8 mouse cellular contexts compared by ENCODE assay signal in the genomic region with DNA sequence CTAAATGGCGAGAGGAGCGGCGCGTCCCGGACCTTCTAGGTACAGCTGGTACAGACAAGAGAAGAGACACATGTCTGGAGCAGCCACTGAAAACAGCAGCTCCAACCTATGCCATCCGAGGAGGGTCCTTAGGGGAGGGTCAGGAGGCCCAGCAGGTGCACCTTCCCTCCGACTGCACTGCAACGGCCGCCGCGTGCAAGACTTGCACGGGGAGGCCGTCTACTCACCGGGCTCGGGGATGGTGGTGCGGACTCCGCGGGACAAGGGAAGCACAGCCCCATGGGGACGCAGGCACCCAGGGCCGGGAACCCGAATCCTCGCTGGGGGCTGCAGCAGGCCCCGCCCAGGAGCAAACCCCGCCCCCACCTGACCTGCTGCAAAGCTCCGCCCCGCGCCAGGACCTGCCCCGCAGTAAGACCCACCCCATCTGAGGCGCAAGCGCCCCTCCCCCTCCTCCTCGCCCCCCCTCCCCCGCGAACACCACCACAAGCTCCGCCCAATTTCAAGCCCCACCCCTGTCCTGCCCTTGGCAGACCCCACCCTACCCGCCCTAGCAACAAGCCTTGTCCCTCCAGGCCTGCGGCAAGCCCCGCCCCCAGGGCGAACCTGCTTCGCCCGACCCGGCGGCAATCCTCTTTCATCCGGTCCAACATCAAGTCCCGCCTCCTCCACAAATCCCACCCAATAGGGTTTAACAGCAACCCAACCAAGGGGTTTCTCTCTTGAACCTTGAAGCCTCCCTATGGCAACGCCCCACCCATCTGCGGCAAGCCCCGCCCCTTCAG. TPM values are rescaled to one million over a fixed set of nuclear protein-coding genes. Genes with fewer than 3 reads are reported as not detected.
DNase-seq lines count a peak whose midpoint lies in the region; ATAC-seq lines count a peak whose summit lies in the region.

Gene Svip, minus strand, starts transcription at position 508 of the 785 bp plus-strand sequence.

- H3K27ac ChIP-seq in forebrain, embryonic 12.5 days, result peak within 1 kb of the TSS; percentile 77
- peak within 1 kb of the TSS; percentile 38; the same call in 1 of the 2 replicates for H3K27ac ChIP-seq in heart, embryonic 16.5 days (ENCODE audit: low read length)
- peak within 1 kb of the TSS; percentile 94 for H3K27ac ChIP-seq in liver, embryonic 13.5 days
- H3K27ac ChIP-seq in stomach, embryonic 14.5 days (ENCODE audit: low read length), result peak within 1 kb of the TSS; percentile 4; the same call in 1 of the 2 replicates

- H3K4me2 ChIP-seq in forebrain, embryonic 12.5 days, result peak within 1 kb of the TSS; percentile 63
- H3K4me2 ChIP-seq in heart, embryonic 16.5 days (ENCODE audit: low read depth, low read length), result peak within 1 kb of the TSS; percentile 84
- H3K4me2 ChIP-seq in liver, embryonic 13.5 days, result peak within 1 kb of the TSS; percentile 85
- peak within 1 kb of the TSS; percentile 70 for H3K4me2 ChIP-seq in stomach, embryonic 14.5 days (replicated peaks; ENCODE audit: low read depth, low read length)

- DNase-seq in kidney, postnatal 25 days, result peak; percentile 97 to 99
- DNase-seq in liver, embryonic 13.5 days, result peak; percentile 97
- DNase-seq in natural killer cell, adult 2 months (ENCODE audit: low spot score in 2 of 2), result peak; percentile 70 to 79

- H3K9ac ChIP-seq in forebrain, embryonic 12.5 days, result peak within 1 kb of the TSS; percentile 59
- H3K9ac ChIP-seq in heart, embryonic 16.5 days (ENCODE audit: low read length), result peak within 1 kb of the TSS; percentile 70
- peak within 1 kb of the TSS; percentile 89 for H3K9ac ChIP-seq in liver, embryonic 13.5 days
- H3K9ac ChIP-seq in stomach, embryonic 14.5 days (replicated peaks; ENCODE audit: low read depth, low read length), result no peak within 1 kb of the TSS; the same call in 1 of the 2 replicates

- H3K36me3 ChIP-seq in forebrain, embryonic 12.5 days (replicated peaks), result no peaks in the 10 kb centered on the region
- no peaks in the 10 kb centered on the region for H3K36me3 ChIP-seq in heart, embryonic 16.5 days (ENCODE audit: control insufficient read depth, insufficient read depth)
- H3K36me3 ChIP-seq in liver, embryonic 13.5 days, result peaks cover 19% of the 10 kb centered on the region
- H3K36me3 ChIP-seq in stomach, embryonic 14.5 days (ENCODE audit: control insufficient read depth, insufficient read depth, low read length), result no peaks in the 10 kb centered on the region

- WGBS in forebrain, embryonic 12.5 days, result under 1% methylated on average over 40 of the region's 47 CpGs
- 1% methylated on average over 40 of the region's 47 CpGs for WGBS in heart, embryonic 16.5 days
- under 1% methylated on average over 45 of the region's 47 CpGs for WGBS in liver, embryonic 13.5 days (ENCODE audit: insufficient replicate concordance)
- WGBS in stomach, embryonic 14.5 days, result under 1% methylated on average over 40 of the region's 47 CpGs

- peak; percentile 97 for ATAC-seq in CD4-positive, CD25-positive, alpha-beta regulatory T cell, adult 4 months
- peak; percentile 98 for ATAC-seq in cerebellum, adult (ENCODE audit: insufficient number of reproducible peaks, low FRiP score, low TSS enrichment)
- ATAC-seq in forebrain, embryonic 12.5 days (ENCODE audit: low FRiP score), result peak; percentile 96
- ATAC-seq in heart, embryonic 16.5 days (replicated peaks; ENCODE audit: extremely low read depth, insufficient read depth, low FRiP score), result peak; percentile 96
- ATAC-seq in liver, embryonic 13.5 days (ENCODE audit: low read depth), result peak; percentile 92
- ATAC-seq in stomach, embryonic 14.5 days (ENCODE audit: insufficient number of reproducible peaks, insufficient read depth, low FRiP score, low read depth), result peak; percentile 95

- no peaks in the 10 kb centered on the region for H3K9me3 ChIP-seq in forebrain, embryonic 12.5 days
- no peaks in the 10 kb centered on the region for H3K9me3 ChIP-seq in heart, embryonic 16.5 days (replicated peaks; ENCODE audit: control insufficient read depth, low read length)
- no peaks in the 10 kb centered on the region for H3K9me3 ChIP-seq in liver, embryonic 13.5 days (replicated peaks)
- H3K9me3 ChIP-seq in stomach, embryonic 14.5 days (ENCODE audit: control insufficient read depth, low read depth, low read length), result no peaks in the 10 kb centered on the region

- peak within 1 kb of the TSS; percentile 64 for H3K4me3 ChIP-seq in forebrain, embryonic 12.5 days (replicated peaks)
- peak within 1 kb of the TSS; percentile 67 for H3K4me3 ChIP-seq in heart, embryonic 16.5 days (ENCODE audit: low read length)
- peak within 1 kb of the TSS; percentile 87 for H3K4me3 ChIP-seq in liver, embryonic 13.5 days (replicated peaks)
- peak within 1 kb of the TSS; percentile 53 for H3K4me3 ChIP-seq in stomach, embryonic 14.5 days (ENCODE audit: low read depth, low read length)

- H3K4me1 ChIP-seq in forebrain, embryonic 12.5 days, result no peaks in the 10 kb centered on the region
- H3K4me1 ChIP-seq in heart, embryonic 16.5 days (ENCODE audit: control insufficient read depth, insufficient read depth, low read length), result 0 out of 2 replicates have a peak, but pooled peaks cover 2% of the 10 kb centered on the region
- H3K4me1 ChIP-seq in liver, embryonic 13.5 days (replicated peaks), result peaks cover 38% of the 10 kb centered on the region
- peaks cover 3% of the 10 kb centered on the region; the same call in 1 of the 2 replicates for H3K4me1 ChIP-seq in stomach, embryonic 14.5 days (ENCODE audit: control insufficient read depth, insufficient read depth, low read length)

- peaks cover 3% of the 10 kb centered on the region; the same call in 1 of the 2 replicates for H3K27me3 ChIP-seq in forebrain, embryonic 12.5 days
- H3K27me3 ChIP-seq in heart, embryonic 16.5 days (ENCODE audit: control insufficient read depth, insufficient read depth, low read length), result no peaks in the 10 kb centered on the region
- no peaks in the 10 kb centered on the region for H3K27me3 ChIP-seq in liver, embryonic 13.5 days
- H3K27me3 ChIP-seq in stomach, embryonic 14.5 days (ENCODE audit: control insufficient read depth, insufficient read depth, low read length), result no peaks in the 10 kb centered on the region

RNA-seq across cellular contexts. Expression of gene Svip, which starts in this region (rescaled TPM):
- 1 to 10 TPM in 1 of 2 experiments, under 1 TPM in 1; 0.44 to 1.3 TPM for polyA plus RNA-seq in CD4-positive, CD25-positive, alpha-beta regulatory T cell, adult 4 months (2017; shearing (Covaris generic))
- 19.1 and 21.1 TPM in 2 replicates for polyA plus RNA-seq in forebrain, embryonic 12.5 days (2016; fragmentation: Nextera tagmentation; extraction: Ambion mirVana)
- polyA plus RNA-seq in heart, embryonic 16.5 days (2015; fragmentation: Nextera tagmentation; extraction: Ambion mirVana), result 8.1 and 10.5 TPM in 2 replicates
- 24.1 and 29.9 TPM in 2 replicates for polyA plus RNA-seq in liver, embryonic 13.5 days (2015; fragmentation: Nextera tagmentation; extraction: Ambion mirVana)
- polyA plus RNA-seq in stomach, embryonic 14.5 days (2014; fragmentation: Nextera tagmentation; extraction: Ambion mirVana), result 13.1 and 14.8 TPM in 2 replicates

Comparison
In these comparisons a context has a peak if more than half of its experiments do, and no peak if none do; other contexts are left out.
1. Peak in every context shown above with its lines: DNase-seq, ATAC-seq, H3K4me3 ChIP-seq and H3K27ac ChIP-seq.
2. H3K27ac ChIP-seq: peak in every context shown above with its lines; median percentile 94 in liver, embryonic 13.5 days; 77 in forebrain, embryonic 12.5 days; 38 in heart, embryonic 16.5 days; 4 in stomach, embryonic 14.5 days.